Mouse (Mus musculus) CD4-positive, CD25-positive, alpha-beta regulatory T cell, adult 4 months (primary cell): ENCODE data around the gene 1810055G02Rik. TPM values are rescaled to one million over a fixed set of nuclear protein-coding genes. Genes with fewer than 3 reads are reported as not detected.
A peak's percentile ranks its signal among the peaks of the same experiment; 100 is the strongest.

Source experiments
- ATAC-seq: one replicate; pipeline ENCODE4 v1.8.0; 2017
- polyA plus RNA-seq, 2 experiments: library from polyadenylated mRNA; unstranded; fragments of 100-300 nt; shearing (Covaris generic); gene quantifications; one replicate each; pipeline ENCODE4 v1.2.1; 2017

The 1810055G02Rik gene
- polyA plus RNA-seq, 2 experiments from 2014 or later = 6.7 to 8.0 TPM

DNA sequence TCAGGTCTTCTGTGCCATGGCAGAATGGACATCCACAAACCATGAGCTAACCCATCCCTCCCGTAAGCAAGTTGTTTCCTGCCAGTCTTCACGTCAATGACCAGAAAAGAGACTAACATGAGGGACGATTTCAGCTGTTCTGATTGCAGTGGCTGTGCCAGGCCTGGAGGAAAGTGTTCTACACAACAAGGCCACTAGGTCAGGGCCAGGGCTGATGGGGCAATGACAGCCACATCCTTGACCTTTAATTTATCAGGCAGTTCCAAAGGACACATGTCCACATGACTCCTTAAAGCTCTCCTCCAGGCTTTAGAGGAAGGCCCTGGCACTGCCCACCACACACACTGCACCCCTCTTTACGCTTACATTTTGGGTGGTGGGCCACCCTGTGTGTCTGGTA, 12.6 kb upstream of the 1810055G02Rik start:
- no peak for ATAC-seq

DNA sequence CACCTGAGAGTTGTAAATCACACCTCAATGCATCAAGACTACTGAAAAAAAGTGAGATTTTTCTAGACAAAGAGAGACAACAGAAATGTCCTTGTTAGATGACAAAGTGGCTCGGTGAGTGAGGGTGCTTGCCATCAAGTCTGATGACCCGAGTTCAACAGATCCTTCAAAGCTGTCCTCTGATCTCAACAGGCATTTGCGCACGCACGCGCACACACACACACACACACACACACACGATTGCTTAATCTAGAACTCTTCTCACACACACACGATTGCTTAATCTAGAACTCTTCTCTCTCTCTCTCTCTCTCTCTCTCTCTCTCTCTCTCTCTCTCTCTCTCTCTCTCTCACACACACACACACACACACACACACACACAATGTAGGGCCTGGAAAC, 12.1 kb upstream of the 1810055G02Rik start:
- no peak for ATAC-seq

DNA sequence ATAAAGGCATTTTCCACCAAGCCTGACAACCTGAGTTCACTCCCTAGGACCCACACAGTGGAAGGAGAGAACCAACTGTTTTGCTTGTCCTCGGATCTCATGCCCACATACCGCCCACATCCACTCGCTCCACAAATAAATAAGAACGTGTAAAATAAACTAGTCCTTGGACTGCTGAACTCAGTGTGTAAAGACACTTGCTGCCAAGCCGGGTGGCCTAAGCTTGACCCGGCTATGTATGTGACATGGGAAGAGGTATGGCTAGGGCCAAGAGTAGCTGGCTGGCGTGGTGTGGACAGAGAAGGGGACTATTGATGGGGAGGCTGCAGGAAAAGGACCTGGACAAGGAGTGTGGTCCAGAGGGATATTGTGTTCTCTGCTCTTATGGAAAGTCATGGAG, 10.1 kb upstream of the 1810055G02Rik start:
- ATAC-seq = no peak

DNA sequence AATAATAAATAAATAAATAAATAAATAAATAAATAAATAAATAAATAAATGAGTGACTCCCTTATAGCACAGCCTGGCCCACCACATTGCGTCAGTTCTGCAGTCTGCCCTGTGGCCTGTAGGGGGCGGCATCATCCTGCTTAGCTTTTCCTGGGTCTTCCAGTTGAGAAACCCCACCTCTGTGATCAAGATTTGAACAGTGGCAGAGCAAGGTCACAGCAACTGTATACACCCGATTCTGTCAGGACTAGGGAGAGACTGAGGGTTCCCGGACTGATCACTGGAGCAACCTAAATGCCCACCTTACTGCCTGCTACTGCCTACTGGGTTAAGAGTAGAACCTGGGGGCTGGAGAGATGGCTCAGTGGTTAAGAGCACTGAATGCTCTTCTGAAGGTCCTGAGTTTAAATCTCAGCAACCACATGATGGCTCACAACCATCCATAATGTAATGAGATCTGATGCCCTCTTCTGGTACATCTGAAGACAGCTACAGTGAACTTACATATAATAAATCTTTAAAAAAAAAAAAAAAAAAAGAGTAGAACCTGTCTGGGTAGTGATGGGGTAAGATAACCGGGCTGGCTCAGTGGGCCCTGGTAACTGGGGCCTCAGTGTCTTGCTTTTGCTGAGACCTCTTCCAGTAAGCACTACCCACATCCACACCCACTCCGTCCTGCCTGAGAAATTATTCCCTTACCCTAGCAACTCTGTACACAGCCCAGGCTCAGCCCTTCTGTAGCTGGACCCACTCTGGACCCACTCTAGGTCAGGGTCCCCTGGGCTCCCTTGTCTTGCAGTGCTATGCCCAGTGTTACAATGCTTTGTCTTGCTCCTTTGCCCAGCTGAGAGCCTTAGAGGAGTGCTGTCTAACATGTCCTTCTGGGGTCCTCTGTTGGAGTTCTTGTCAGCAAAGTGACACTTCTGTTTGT, 8.3 kb upstream of the 1810055G02Rik start:
- peak; percentile 69 for ATAC-seq

DNA sequence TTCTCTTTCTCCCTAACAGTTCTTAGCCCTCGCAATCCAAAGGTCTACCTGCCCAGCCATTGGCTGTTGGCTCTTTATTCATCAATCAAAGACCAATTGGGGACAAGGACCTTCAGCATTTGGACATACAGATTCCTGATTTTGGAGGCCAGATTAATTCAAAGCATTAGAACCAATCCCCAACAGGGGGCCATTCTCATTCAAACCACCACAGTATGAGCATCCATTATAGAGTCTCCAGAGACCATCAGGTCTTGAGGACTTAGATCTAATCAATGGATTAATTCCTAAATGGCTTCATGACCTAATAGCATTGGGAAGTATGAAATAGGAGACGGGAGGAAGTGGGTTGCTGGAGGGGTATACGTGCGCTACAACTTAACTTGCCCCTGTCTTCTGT, 5.6 kb upstream of the 1810055G02Rik start:
- no peak for ATAC-seq

DNA sequence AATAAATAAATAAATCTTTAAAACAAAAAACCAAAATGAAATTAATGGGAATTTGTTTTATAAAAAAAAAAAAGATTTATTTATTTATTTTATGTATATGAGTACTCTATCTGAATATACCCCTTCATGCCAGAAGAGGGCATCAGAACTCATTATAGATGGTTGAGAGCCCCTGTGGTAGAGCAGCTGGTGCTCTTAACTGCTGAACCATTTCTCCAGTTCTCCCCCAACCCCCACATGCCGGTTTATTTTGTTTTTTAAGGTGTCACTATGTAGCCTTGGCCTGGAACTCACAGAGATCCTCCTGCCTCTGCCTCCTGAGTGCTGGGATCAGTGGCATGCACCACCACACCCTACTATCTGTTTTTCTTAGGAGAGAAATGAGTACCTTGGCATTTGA, 1.8 kb upstream of the 1810055G02Rik start:
- no peak for ATAC-seq

DNA sequence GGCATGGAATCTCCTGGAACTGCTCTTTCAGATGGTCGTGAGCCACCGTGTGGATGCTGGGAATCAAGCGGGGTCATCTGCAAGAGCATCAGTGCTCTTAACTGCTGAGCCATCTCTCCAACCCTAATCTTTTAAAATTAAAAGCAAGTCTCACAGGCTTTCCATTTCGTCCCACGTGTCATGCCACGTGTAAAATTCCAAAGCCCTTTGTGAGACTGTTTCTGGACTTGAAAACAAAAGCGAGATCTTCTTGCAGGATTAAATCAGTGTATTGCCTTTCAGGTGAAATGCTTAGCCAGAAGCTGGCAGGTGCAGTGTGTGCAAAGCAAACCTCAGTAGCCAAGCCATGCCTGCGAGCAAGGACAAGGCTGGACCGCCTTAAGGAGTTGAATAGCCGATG, 540 bp upstream of the 1810055G02Rik start:
- ATAC-seq = no peak

DNA sequence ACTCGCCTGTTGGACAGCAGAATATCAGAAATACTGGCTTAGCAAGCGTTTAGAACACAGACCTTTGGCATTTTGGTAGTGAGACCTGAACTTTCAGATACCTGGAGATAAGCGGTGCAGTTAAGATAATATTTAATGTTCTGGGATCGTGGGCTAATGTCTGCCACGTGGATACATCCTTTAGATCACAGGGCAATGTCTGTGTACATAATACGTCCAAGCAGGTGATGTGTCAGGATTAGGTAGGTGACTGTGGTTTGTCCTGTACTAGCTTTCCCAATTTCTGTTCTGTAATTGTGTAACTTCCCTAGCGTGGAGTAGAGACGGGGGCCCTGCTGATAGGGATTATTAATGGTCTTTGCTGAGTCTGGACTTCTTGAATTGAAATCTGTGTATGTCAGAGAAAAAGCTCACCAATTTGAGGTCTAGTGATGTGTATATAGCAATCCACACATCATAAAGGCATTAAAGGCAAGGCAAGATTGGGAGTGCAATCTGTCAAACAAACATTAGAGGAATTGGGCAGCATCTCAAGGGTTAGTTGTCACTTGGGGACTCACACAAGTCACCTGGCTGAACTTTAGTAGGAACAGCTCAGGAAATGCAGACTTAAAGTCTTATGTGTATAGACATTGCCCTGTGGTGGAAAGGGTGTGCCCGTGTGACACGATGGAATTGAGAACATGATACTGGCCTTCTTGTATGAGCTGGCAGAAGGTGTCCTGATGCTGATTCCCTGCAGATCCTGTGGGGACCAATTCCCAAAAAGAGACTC, 1.1 kb downstream of the 1810055G02Rik start:
- no peak for ATAC-seq

DNA sequence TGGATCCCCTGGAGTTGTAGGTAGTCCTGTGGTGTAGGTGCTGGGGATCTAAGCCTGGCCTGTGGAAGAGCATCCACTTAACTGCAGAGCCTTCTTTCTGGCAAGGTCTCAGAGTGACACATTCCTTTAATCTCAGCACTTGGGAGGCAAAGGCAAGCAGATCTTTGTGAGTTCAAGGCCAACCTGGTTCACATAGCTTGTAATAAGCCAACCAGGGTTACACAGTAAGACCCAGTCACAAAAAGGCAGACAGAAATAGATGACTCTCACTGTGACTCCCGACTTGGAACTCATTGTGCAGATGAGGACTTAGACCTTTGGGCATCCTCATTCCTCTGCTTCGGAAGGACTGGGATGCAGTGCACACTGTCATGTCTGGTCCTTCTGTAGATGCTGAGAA, 2.3 kb downstream of the 1810055G02Rik start:
- ATAC-seq = no peak

DNA sequence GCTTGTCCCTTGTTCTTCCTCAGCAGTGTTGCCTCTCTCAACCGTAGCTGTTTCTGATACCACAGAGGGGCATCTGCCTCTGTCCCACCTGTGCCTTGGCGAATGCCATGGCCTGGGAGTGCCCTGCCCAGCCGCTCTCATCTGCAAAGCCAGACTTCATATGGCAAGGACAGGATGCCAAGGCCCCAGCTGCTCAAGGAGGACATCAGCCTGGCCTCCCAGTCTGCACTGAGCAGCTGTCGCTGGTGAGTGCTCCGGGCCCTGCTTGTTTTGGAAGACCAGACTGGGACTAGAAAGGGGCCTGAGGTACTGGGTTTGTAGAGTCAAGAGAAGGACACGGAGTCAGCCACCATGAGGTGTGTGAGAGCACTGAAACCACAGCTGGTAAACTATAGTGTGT, 6.3 kb downstream of the 1810055G02Rik start:
- ATAC-seq = no peak

DNA sequence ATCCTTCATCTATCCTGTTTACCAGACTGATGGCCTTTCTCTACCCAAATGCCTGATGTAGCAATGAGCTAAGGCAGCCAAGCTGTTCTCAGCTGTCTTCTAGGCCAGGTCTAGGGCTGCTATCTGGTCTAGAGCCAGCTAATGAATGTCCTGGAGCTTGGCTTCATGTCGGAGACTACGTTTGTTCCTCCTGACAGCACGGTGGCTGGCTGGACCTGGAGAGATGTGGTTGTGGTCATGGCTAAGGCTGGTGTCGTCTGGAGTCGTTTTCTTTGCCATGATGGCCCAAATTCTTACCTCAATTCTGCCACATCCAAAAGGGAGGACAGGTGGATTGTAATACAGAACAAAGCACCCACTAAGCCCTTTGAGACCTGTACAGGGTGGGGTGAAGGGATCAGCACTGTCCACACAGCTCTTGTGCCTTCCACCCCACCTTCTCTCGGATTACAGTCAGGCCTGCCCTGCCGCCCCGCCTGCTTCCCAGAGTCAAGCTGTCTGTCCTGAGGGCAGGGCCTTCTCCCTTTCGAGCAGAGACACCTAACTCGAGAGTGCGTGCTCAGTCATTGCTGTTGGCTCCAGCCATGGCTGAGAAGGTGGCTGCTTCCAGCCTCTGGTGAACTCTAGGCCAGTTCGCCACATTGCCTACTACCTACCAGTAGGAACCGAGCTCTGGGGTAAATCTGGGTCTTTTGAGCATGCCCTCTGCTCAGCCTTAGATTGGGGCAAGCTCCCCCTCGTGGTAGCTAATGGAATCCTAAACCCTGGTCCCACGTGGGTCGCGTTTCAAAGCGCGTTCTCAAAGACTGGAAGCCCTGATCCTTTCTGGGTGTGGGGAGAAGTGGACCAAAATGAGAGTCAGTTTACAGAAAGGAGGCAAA, 10.6 kb downstream of the 1810055G02Rik start:
- ATAC-seq = peak; percentile 93

DNA sequence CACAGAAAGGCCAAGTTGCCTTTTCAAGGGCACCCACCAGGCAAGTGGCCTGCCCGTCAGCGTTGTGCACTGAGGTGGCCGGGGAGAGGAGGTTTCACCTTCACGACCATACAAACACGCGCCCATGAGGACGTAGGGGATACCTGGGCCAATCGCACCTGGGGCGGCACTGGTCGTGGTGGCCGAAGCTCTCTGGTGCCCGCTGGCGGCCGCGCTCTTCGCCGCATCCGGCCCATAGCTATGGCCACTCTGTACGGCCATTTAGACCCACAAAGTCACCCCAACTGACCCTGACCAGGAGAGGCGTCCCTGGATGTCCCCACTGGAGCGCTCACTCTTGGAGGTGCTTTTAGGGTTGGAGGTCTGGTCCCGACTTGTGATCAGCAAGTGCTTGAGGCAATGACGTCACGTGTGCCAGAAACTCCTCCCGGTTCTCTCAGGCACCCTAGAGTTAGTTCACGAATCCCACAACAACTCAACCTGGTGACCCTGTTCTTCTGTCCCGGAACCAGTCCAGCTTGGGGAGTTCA, 11.3 kb downstream of the 1810055G02Rik start:
- peak; percentile 53 for ATAC-seq

DNA sequence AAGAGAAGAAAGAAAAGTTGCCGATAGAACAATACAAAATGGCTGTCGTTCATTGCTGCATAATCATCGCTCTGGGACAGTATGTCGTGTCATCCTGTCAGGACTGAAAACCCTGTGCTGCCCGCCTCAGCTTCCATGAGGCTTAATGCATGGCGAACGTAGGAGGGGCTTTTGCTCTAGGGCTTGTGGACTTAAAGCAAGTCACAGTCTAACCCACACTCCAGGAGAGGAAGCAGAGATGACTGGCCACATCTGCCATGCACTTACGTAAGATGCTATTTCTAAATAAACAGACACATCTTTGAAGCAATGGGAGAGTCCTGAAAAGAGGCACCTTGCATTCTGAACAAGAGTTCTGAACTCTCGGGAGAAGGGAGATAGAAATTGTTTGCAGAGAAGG, 15.1 kb downstream of the 1810055G02Rik start:
- ATAC-seq = no peak

DNA sequence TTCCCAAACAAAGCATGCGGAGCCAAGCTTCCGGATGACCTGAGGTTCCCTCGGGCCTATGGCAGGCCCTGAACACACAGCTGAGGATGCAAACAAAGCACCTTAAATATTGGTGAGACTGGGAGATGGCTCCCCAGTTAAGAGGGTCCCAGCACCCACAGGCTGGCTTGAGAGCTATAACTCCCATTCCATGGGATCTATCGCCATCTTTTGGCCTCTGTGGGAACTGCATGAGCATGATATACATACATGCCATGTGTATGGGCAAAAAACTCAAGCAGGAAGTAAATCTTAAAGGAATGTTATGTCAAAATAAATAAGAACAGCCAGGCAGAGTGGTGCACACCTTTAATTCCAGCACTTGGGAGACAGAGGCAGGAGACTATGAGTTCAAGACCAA, 15.8 kb downstream of the 1810055G02Rik start:
- no peak for ATAC-seq

DNA sequence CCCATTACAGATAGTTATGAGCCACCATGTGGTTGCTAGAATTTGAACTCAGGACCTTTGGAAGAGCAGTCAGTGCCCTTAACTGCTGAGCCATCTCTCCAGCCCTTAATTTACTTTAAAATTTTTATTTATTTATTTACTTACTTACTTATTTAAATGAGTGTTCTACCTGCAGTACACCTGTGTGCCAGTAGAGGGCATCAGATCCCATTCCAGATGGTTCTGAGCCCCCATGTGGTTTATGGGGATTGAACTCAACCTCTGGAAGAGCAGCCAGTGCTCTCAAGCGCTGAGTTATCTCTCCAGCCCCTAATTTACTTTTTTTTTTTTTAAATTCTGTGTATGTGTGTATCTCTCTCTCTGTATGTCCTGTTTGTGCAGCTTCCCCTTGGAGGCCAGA, 16.7 kb downstream of the 1810055G02Rik start:
- ATAC-seq = no peak

DNA sequence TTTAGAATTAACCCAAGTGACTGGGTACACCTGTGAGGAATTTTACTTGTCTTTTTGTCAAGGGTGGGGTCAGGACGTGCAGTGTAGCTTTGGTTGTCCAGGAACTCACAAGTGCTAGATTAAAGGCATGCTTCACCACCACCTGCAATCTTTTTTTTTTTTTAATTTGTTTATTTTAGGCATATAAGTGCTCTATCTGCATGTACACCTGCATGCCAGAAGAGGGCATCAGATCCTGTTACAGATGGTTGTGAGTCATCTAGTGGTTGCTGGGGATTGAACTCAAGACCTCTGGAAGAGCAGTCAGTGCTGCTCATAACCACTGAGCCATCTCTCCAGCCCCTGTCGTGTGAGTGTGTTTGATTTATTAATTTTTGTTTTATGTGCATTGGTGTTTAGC, 20.8 kb downstream of the 1810055G02Rik start:
- no peak for ATAC-seq

DNA sequence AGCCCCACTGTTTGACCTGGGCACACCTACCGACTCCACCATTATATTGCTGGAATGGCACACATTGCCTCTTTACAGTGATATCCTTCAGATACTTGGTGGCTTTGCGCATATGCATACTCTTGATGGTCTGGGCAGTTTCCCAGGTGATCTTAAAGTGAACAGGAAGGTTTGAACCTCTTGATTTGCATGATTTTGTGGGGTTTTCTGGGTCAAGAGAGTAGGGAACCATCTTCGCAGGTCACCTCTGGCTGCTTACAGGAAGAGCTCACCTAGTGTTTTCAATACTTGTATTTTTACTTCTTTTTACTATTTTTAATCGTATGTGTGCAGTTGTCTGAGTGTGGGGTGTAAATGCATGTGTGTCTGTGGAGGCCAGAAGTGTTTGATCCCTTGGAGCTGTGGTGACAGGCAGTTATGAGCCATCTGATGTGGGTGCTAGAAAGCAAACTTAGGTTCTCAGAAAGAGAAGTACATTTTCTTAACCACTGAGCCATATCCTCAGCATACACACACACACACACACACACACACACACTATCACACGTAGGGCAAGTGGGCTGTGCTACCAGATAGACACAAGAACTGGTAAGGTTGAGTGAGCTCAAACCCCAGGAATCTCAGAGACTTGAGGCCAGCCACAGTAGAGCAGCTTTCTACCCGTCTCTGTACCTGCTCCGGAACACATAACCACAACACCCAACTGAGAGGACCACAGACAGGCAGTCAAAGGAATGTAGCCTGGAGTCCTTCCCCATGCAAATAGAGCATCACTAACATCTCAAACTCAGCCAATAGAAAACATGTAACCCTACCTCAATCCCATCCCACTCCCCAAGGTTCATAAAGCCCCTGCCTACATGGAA, 22.9 kb downstream of the 1810055G02Rik start:
- no peak for ATAC-seq

DNA sequence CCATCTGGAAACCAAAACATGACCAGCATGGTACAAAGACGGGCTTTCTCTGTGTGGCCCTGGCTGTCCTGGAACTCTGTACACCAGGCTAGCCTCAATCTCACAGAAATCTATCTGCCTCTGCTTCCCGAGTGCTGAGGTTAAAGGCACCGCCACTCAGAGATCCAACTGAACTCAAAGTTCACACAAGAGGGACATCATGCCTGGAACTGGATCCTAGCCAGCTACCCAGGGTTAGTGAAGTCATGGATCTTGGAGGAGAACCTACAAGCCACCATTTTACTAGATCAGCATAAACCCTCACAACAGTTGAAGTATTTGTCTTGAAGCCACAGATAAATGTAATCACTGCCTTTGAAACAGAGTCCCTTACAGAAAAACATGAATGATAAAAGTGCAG, 27.9 kb downstream of the 1810055G02Rik start:
- ATAC-seq = no peak

DNA sequence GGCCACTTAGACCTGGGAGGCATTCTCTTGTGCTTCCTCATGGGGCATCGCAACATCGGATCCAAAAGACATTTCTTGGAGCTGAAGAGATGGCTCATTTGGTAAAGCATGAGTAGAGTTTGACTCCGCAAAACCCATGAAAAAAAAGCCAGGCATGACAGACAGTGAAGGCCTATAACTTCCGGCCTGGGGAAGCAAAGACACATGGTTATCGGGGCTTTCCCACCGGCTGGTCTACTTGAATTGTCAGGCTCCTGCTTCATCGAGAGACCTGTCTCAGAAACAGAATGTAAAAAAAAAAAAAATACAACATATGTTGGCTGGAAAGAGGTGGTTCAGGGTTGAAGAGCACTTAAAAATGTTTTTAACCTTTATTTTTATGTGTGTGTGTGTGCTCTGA, 31.6 kb downstream of the 1810055G02Rik start:
- ATAC-seq = no peak

DNA sequence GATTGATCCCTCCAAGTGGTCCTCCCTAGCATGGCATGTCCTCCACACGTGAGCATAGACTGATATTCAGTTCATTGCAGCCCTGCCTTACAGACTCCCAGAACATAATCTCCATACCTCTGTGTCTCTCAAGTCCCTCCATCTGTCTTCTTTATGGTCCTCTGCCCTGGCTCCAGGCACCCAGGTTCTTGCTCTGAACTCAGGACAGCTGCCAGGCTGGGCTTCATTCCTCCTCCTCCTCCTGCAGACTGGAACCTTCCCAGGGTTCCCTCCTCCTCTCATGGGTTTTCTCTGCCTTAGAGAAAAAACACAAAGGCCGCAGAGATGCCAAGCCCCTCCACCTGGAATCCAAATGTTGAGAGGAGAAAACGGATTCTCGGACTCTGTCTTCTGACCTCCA, 34.6 kb downstream of the 1810055G02Rik start:
- ATAC-seq = no peak

DNA sequence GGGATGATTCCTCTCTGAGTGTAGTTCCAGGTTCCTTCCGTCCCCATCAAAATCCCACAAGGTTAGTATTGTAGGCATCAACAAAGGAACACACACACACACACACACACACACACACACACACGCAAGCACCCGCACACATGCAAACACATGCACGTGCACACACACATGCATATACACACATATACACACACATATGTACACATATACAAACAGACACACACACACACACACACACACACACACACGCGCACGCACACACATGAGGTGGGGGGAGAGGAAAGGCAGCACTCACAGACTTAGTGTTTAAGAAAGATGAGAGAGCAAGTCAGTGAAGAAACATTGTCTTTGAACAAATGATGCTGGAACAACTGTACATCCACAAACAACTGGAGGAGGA, 35.3 kb downstream of the 1810055G02Rik start:
- no peak for ATAC-seq
